Comparison of ENCODE assay signal across 12 mouse cellular contexts in the genomic region with DNA sequence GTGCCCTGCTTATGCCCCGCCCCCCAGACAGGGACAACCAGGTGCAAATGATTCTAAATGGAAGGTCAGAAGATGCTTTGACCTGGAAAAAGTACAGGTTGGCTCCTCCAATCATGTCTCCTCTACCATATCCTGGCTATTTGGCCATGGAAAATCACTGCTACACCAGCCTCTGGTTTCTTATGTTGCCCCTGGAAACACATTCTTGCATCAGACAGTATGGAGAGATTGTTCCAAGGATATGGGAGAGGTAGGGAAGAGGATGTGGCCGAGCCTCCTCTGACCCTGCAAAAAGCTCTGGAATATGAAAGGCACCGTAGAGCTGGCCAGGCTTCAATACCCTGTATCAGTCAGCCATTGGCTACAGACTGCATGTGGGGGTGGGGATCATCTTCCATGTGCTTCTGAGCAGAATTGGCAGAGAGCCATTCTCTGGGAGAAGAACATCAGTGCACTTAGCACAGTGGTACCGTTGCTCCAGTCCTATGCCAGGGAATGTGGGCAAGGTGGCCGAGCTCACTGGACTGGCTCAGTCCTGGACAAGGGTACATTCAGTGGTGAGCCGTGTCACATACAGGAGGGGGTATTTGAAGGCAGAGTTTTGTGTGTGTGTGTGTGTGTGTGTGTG. TPM values are rescaled to one million over a fixed set of nuclear protein-coding genes. Genes with fewer than 3 reads are reported as not detected.
DNase-seq lines count a peak whose midpoint lies in the region; ATAC-seq lines count a peak whose summit lies in the region.
"Had no signal": no experiment of that assay in that cellular context is flagged by ENCODE, and none has a peak within 500 bp of the region (broad histone marks: within the 10 kb centered on the region; RNA-seq: fewer than 3 reads in every experiment).

No protein-coding gene starts in this region.

- H3K27ac ChIP-seq in forebrain, embryonic 14.5 days (ENCODE audit: low read depth, low read length): no peak overlapping the region
- no peak overlapping the region for H3K27ac ChIP-seq in forebrain, embryonic 10.5 days
- H3K27ac ChIP-seq in midbrain, embryonic 14.5 days (replicated peaks; ENCODE audit: low read depth, low read length): no peak overlapping the region
- H3K27ac ChIP-seq in midbrain, embryonic 11.5 days (ENCODE audit: low read depth, low read length): no peak overlapping the region
- no peak overlapping the region for H3K27ac ChIP-seq in kidney, embryonic 15.5 days

- H3K9me3 ChIP-seq in forebrain, embryonic 14.5 days (replicated peaks; ENCODE audit: control insufficient read depth, low read length): no peaks in the 10 kb centered on the region
- no peaks in the 10 kb centered on the region for H3K9me3 ChIP-seq in forebrain, embryonic 10.5 days
- no peaks in the 10 kb centered on the region for H3K9me3 ChIP-seq in midbrain, embryonic 14.5 days (ENCODE audit: control insufficient read depth, low read length)
- H3K9me3 ChIP-seq in midbrain, embryonic 11.5 days (ENCODE audit: control insufficient read depth, low read length): no peaks in the 10 kb centered on the region
- H3K9me3 ChIP-seq in kidney, embryonic 15.5 days (replicated peaks): no peaks in the 10 kb centered on the region

- H3K4me3 ChIP-seq in forebrain, embryonic 14.5 days (ENCODE audit: low read depth, low read length): no peak overlapping the region
- H3K4me3 ChIP-seq in forebrain, embryonic 10.5 days: no peak overlapping the region
- no peak overlapping the region for H3K4me3 ChIP-seq in midbrain, embryonic 14.5 days (replicated peaks; ENCODE audit: low read depth, low read length)
- H3K4me3 ChIP-seq in midbrain, embryonic 11.5 days (ENCODE audit: low read depth, low read length): no peak overlapping the region
- H3K4me3 ChIP-seq in kidney, embryonic 15.5 days (replicated peaks): no peak overlapping the region

- no peak overlapping the region for H3K9ac ChIP-seq in forebrain, embryonic 14.5 days (ENCODE audit: low read length)
- no peak overlapping the region for H3K9ac ChIP-seq in midbrain, embryonic 14.5 days (replicated peaks; ENCODE audit: low read length)
- H3K9ac ChIP-seq in midbrain, embryonic 11.5 days (ENCODE audit: low read length): no peak overlapping the region
- H3K9ac ChIP-seq in kidney, embryonic 15.5 days: no peak overlapping the region

- no peaks in the 10 kb centered on the region for H3K27me3 ChIP-seq in forebrain, embryonic 14.5 days (replicated peaks; ENCODE audit: control insufficient read depth, insufficient read depth, low read length)
- no peaks in the 10 kb centered on the region for H3K27me3 ChIP-seq in forebrain, embryonic 10.5 days (ENCODE audit: poor library complexity, severe bottlenecking)
- no peaks in the 10 kb centered on the region for H3K27me3 ChIP-seq in midbrain, embryonic 14.5 days (ENCODE audit: control insufficient read depth, insufficient read depth, low read length)
- no peaks in the 10 kb centered on the region for H3K27me3 ChIP-seq in midbrain, embryonic 11.5 days (ENCODE audit: control insufficient read depth, insufficient read depth, low read length)
- H3K27me3 ChIP-seq in kidney, embryonic 15.5 days: peaks cover 4% of the 10 kb centered on the region; the same call in 1 of the 2 replicates

- 64% methylated on average over 6 of the region's 6 CpGs for WGBS in forebrain, embryonic 14.5 days
- WGBS in forebrain, embryonic 10.5 days: 84% methylated on average over 6 of the region's 6 CpGs
- WGBS in midbrain, embryonic 14.5 days: 69% methylated on average over 6 of the region's 6 CpGs
- WGBS in midbrain, embryonic 11.5 days: 75% methylated on average over 6 of the region's 6 CpGs
- 80% methylated on average over 6 of the region's 6 CpGs for WGBS in kidney, embryonic 15.5 days

- ATAC-seq in forebrain, embryonic 14.5 days: peak; percentile 62; the same call in 1 of the 2 replicates
- ATAC-seq in midbrain, embryonic 14.5 days (ENCODE audit: low FRiP score, low TSS enrichment): no peak
- no peak for ATAC-seq in midbrain, embryonic 11.5 days (ENCODE audit: low FRiP score)
- no peak for ATAC-seq in kidney, embryonic 15.5 days (replicated peaks; ENCODE audit: low FRiP score)

- DNase-seq in forebrain, embryonic 14.5 days (ENCODE audit: low spot score): peak; percentile 82
- no peak for DNase-seq in forebrain, embryonic 10.5 days (ENCODE audit: extremely low spot score, low spot score)
- DNase-seq in midbrain, embryonic 14.5 days: peak; percentile 43
- DNase-seq in midbrain, embryonic 11.5 days (ENCODE audit: low spot score, missing footprints): no peak
- peak; percentile 31 to 32 for DNase-seq in layer of hippocampus, postnatal 25 days (ENCODE audit: extremely low spot score in 1 of 2, low spot score in 1 of 2)
- peak; percentile 67 for DNase-seq in telencephalon, adult 2 months (ENCODE audit: low read depth, low spot score)
- no peak for DNase-seq in ovary, postnatal 14 days (ENCODE audit: low spot score)

- 0 out of 2 replicates have a peak, but pooled peaks cover 2% of the 10 kb centered on the region for H3K4me1 ChIP-seq in forebrain, embryonic 14.5 days (ENCODE audit: control insufficient read depth, insufficient read depth, low read length)
- H3K4me1 ChIP-seq in forebrain, embryonic 10.5 days: 0 out of 2 replicates have a peak, but pooled peaks cover under 1% of the 10 kb centered on the region
- no peaks in the 10 kb centered on the region for H3K4me1 ChIP-seq in midbrain, embryonic 14.5 days (ENCODE audit: control insufficient read depth, insufficient read depth, low read length)
- no peaks in the 10 kb centered on the region for H3K4me1 ChIP-seq in midbrain, embryonic 11.5 days (ENCODE audit: control insufficient read depth, insufficient read depth, low read length)
- no peaks in the 10 kb centered on the region for H3K4me1 ChIP-seq in kidney, embryonic 15.5 days

- no peak overlapping the region for H3K4me2 ChIP-seq in forebrain, embryonic 14.5 days (ENCODE audit: low read length)
- no peak overlapping the region for H3K4me2 ChIP-seq in midbrain, embryonic 14.5 days (ENCODE audit: low read length)
- H3K4me2 ChIP-seq in midbrain, embryonic 11.5 days: no peak overlapping the region
- H3K4me2 ChIP-seq in kidney, embryonic 15.5 days: no peak overlapping the region

- H3K36me3 ChIP-seq in forebrain, embryonic 14.5 days (ENCODE audit: control insufficient read depth, insufficient read depth, low read length): peaks cover 55% of the 10 kb centered on the region
- H3K36me3 ChIP-seq in forebrain, embryonic 10.5 days (replicated peaks): no peaks in the 10 kb centered on the region; the same call in 1 of the 2 replicates
- peaks cover 85% of the 10 kb centered on the region for H3K36me3 ChIP-seq in midbrain, embryonic 14.5 days (ENCODE audit: control insufficient read depth, insufficient read depth, low read length)
- no peaks in the 10 kb centered on the region for H3K36me3 ChIP-seq in midbrain, embryonic 11.5 days (ENCODE audit: control insufficient read depth, insufficient read depth, low read length)
- H3K36me3 ChIP-seq in kidney, embryonic 15.5 days: no peaks in the 10 kb centered on the region

RNA-seq across cellular contexts. Expression of a gene that starts 12.5 kb away (rescaled TPM):
- polyA plus RNA-seq in forebrain, embryonic 14.5 days (2014; fragmentation: Nextera tagmentation; extraction: Ambion mirVana): 107 and 113 TPM in 2 replicates
- 10.0 and 11.8 TPM in 2 replicates for polyA plus RNA-seq in forebrain, embryonic 10.5 days (2016; fragmentation: Nextera tagmentation; extraction: Ambion mirVana)
- polyA plus RNA-seq in midbrain, embryonic 14.5 days (2014; fragmentation: Nextera tagmentation; extraction: Ambion mirVana): 135 and 150 TPM in 2 replicates
- polyA plus RNA-seq in midbrain, embryonic 11.5 days (2014; fragmentation: Nextera tagmentation; extraction: Ambion mirVana): 42.8 and 42.9 TPM in 2 replicates
- 10 to 100 TPM; 64.5 to 74.6 TPM for total RNA-seq in layer of hippocampus, postnatal 25 days (2021)
- 1.2 and 2.8 TPM in 2 replicates for polyA plus RNA-seq in kidney, embryonic 15.5 days (2015; fragmentation: Nextera tagmentation; extraction: Ambion mirVana)

RNA-seq across cellular contexts. Expression of a gene that starts 21.6 kb away (rescaled TPM):
- polyA plus RNA-seq in forebrain, embryonic 14.5 days (2014; fragmentation: Nextera tagmentation; extraction: Ambion mirVana): 8.6 and 10.4 TPM in 2 replicates
- polyA plus RNA-seq in forebrain, embryonic 10.5 days (2016; fragmentation: Nextera tagmentation; extraction: Ambion mirVana): 10.9 and 11.1 TPM in 2 replicates
- polyA plus RNA-seq in midbrain, embryonic 14.5 days (2014; fragmentation: Nextera tagmentation; extraction: Ambion mirVana): 13.0 and 13.6 TPM in 2 replicates
- 9.3 and 9.6 TPM in 2 replicates for polyA plus RNA-seq in midbrain, embryonic 11.5 days (2014; fragmentation: Nextera tagmentation; extraction: Ambion mirVana)
- total RNA-seq in layer of hippocampus, postnatal 25 days (2021): 10 to 100 TPM; 17.6 to 20.8 TPM
- polyA plus RNA-seq in kidney, embryonic 15.5 days (2015; fragmentation: Nextera tagmentation; extraction: Ambion mirVana): 9.8 TPM in 2 replicates

RNA-seq across cellular contexts. Expression of a gene that starts 26.3 kb away (rescaled TPM):
- polyA plus RNA-seq in forebrain, embryonic 14.5 days (2014; fragmentation: Nextera tagmentation; extraction: Ambion mirVana): 83.6 and 90.3 TPM in 2 replicates
- 86.8 and 95.5 TPM in 2 replicates for polyA plus RNA-seq in forebrain, embryonic 10.5 days (2016; fragmentation: Nextera tagmentation; extraction: Ambion mirVana)
- 78.5 and 84.3 TPM in 2 replicates for polyA plus RNA-seq in midbrain, embryonic 14.5 days (2014; fragmentation: Nextera tagmentation; extraction: Ambion mirVana)
- polyA plus RNA-seq in midbrain, embryonic 11.5 days (2014; fragmentation: Nextera tagmentation; extraction: Ambion mirVana): 89.2 and 91.9 TPM in 2 replicates
- total RNA-seq in layer of hippocampus, postnatal 25 days (2021): 10 to 100 TPM; 20.4 to 21.5 TPM
- 87.0 and 87.3 TPM in 2 replicates for polyA plus RNA-seq in kidney, embryonic 15.5 days (2015; fragmentation: Nextera tagmentation; extraction: Ambion mirVana)

RNA-seq across cellular contexts. Expression of a gene that starts 41.3 kb away (rescaled TPM):
- 0.40 TPM in 1 of 2 replicates, not detected in the other for polyA plus RNA-seq in forebrain, embryonic 14.5 days (2014; fragmentation: Nextera tagmentation; extraction: Ambion mirVana)
- not detected in 2 replicates for polyA plus RNA-seq in forebrain, embryonic 10.5 days (2016; fragmentation: Nextera tagmentation; extraction: Ambion mirVana)
- polyA plus RNA-seq in midbrain, embryonic 14.5 days (2014; fragmentation: Nextera tagmentation; extraction: Ambion mirVana): not detected in 2 replicates
- polyA plus RNA-seq in midbrain, embryonic 11.5 days (2014; fragmentation: Nextera tagmentation; extraction: Ambion mirVana): not detected in 2 replicates
- not detected for total RNA-seq in layer of hippocampus, postnatal 25 days (2021)
- 31.2 and 34.9 TPM in 2 replicates for polyA plus RNA-seq in kidney, embryonic 15.5 days (2015; fragmentation: Nextera tagmentation; extraction: Ambion mirVana)
- total RNA-seq: layer of hippocampus, postnatal 14 days had no signal
- polyA plus RNA-seq: gonadal fat pad, adult 2 months; liver, embryonic 16.5 days; testis, adult 2 months had no signal

RNA-seq across cellular contexts. Expression of a gene that starts 53.0 kb away (rescaled TPM):
- polyA plus RNA-seq in forebrain, embryonic 14.5 days (2014; fragmentation: Nextera tagmentation; extraction: Ambion mirVana): 0.08 and 0.15 TPM in 2 replicates
- 0.34 and 0.47 TPM in 2 replicates for polyA plus RNA-seq in forebrain, embryonic 10.5 days (2016; fragmentation: Nextera tagmentation; extraction: Ambion mirVana)
- polyA plus RNA-seq in midbrain, embryonic 14.5 days (2014; fragmentation: Nextera tagmentation; extraction: Ambion mirVana): 0.30 and 0.37 TPM in 2 replicates
- polyA plus RNA-seq in midbrain, embryonic 11.5 days (2014; fragmentation: Nextera tagmentation; extraction: Ambion mirVana): 0.19 TPM in 2 replicates
- under 1 TPM; 0.37 to 0.70 TPM for total RNA-seq in layer of hippocampus, postnatal 25 days (2021)
- polyA plus RNA-seq in kidney, embryonic 15.5 days (2015; fragmentation: Nextera tagmentation; extraction: Ambion mirVana): 2.5 and 4.2 TPM in 2 replicates

Comparison
In these comparisons a context has a peak if more than half of its experiments do, and no peak if none do; other contexts are left out.
1. DNase-seq: peak in forebrain, embryonic 14.5 days (single experiment), midbrain, embryonic 14.5 days (single experiment), layer of hippocampus, postnatal 25 days (2 of 2) and telencephalon, adult 2 months (single experiment); none in forebrain, embryonic 10.5 days (single experiment), midbrain, embryonic 11.5 days (single experiment) and ovary, postnatal 14 days (single experiment).